Mouse (Mus musculus) CH12.LX (cell line): ENCODE data around the gene Tbc1d10a. TPM values are rescaled to one million over a fixed set of nuclear protein-coding genes. Genes with fewer than 3 reads are reported as not detected.

Source experiments
- DNase-seq: peaks from one replicate; pipeline ENCODE4 v3.0.0-alpha.2; 2013; ENCODE audit errors: extremely low read depth
- H3K27ac ChIP-seq: 2 replicates; pipeline ENCODE4 v1.5.1; 2012; ENCODE audit warnings: low read depth, mild to moderate bottlenecking, control low read depth, moderate library complexity; ENCODE audit not compliant: insufficient read depth
- H3K27me3 ChIP-seq: replicated peaks from 2 replicates; pipeline ENCODE3; 2012; ENCODE audit warnings: inconsistent platforms
- H3K36me3 ChIP-seq, 2 experiments: replicated peaks in 1 of 2; 2 replicates each; pipeline versions ENCODE3 to v1.6.1; 2012; ENCODE audit warnings: inconsistent platforms in 1 of 2, low read length in 1 of 2, mild to moderate bottlenecking in 1 of 2, mixed read lengths in 1 of 2, moderate library complexity in 1 of 2; ENCODE audit not compliant: control insufficient read depth in 1 of 2, insufficient read depth in 1 of 2
- H3K4me1 ChIP-seq, 2 experiments: 2 replicates each; pipeline ENCODE4 v1.6.1; 2012; ENCODE audit warnings: inconsistent platforms in 1 of 2, moderate library complexity in 1 of 2; ENCODE audit not compliant: insufficient read depth in 2 of 2, control insufficient read depth in 1 of 2
- H3K4me2 ChIP-seq: 2 replicates; pipeline ENCODE4 v1.6.1; 2012; ENCODE audit warnings: low read depth, mild to moderate bottlenecking, control low read depth; ENCODE audit not compliant: poor library complexity, insufficient read depth, severe bottlenecking
- H3K4me3 ChIP-seq, 3 experiments: fragments of 150-350 bp in 1 of 3; sonication (generic) in 1 of 3; replicated peaks in 1 of 3; 2 replicates each; pipeline versions ENCODE3 to v1.5.1; 2011 to 2012; ENCODE audit warnings: low read depth in 2 of 3, low read length in 2 of 3, mild to moderate bottlenecking in 2 of 3, moderate library complexity in 2 of 3, control low read depth in 1 of 3, improper control_type of control experiment in 1 of 3, inconsistent platforms in 1 of 3, mixed read lengths in 1 of 3; ENCODE audit not compliant: poor library complexity in 1 of 3
- H3K79me2 ChIP-seq: replicated peaks from 2 replicates; pipeline ENCODE4 v1.6.1; 2012; ENCODE audit warnings: mild to moderate bottlenecking, moderate library complexity; ENCODE audit not compliant: control insufficient read depth, poor library complexity, insufficient read depth, severe bottlenecking; ENCODE audit errors: extremely low read depth
- H3K9ac ChIP-seq: 2 replicates; pipeline ENCODE4 v1.6.1; 2012; ENCODE audit warnings: low read depth, mild to moderate bottlenecking, control low read depth, moderate library complexity; ENCODE audit not compliant: insufficient read depth
- H3K9me3 ChIP-seq: replicated peaks from 2 replicates; pipeline ENCODE3; 2012; ENCODE audit warnings: low read length, inconsistent platforms, mixed read lengths
- BHLHE40 ChIP-seq: IDR thresholded peaks from 2 replicates; pipeline ENCODE4 v1.6.1; 2011; ENCODE audit warnings: mild to moderate bottlenecking, low read depth, low read length, improper control_type of control experiment
- CHD1 ChIP-seq: IDR thresholded peaks from 2 replicates; pipeline ENCODE4 v1.6.1; 2012; ENCODE audit warnings: low read depth, low read length, improper control_type of control experiment, inconsistent platforms
- CHD2 ChIP-seq: IDR thresholded peaks from 2 replicates; pipeline ENCODE4 v1.6.1; 2011; ENCODE audit warnings: low read length, improper control_type of control experiment
- CTCF ChIP-seq, 2 experiments: IDR thresholded peaks in 1 of 2; conservative IDR thresholded peaks in 1 of 2; 2 replicates each; pipeline ENCODE4 v1.5.1; 2011 to 2012; ENCODE audit warnings: low read depth in 2 of 2, low read length in 2 of 2, improper control_type of control experiment in 1 of 2, inconsistent platforms in 1 of 2, mild to moderate bottlenecking in 1 of 2, moderate library complexity in 1 of 2
- E2F4 ChIP-seq: IDR thresholded peaks from 2 replicates; pipeline ENCODE4 v1.6.1; 2011; ENCODE audit warnings: low read depth, low read length, improper control_type of control experiment; ENCODE audit not compliant: insufficient replicate concordance
- ELF1 ChIP-seq: IDR thresholded peaks from 2 replicates; pipeline ENCODE4 v1.6.1; 2014; ENCODE audit warnings: low read depth, mild to moderate bottlenecking, inconsistent platforms, low read length, improper control_type of control experiment
- EP300 ChIP-seq: IDR thresholded peaks from 2 replicates; pipeline ENCODE4 v1.6.1; 2011; ENCODE audit warnings: low read length, improper control_type of control experiment
- ETS1 ChIP-seq: conservative IDR thresholded peaks from 2 replicates; pipeline ENCODE4 v1.6.1; 2012; ENCODE audit warnings: low read depth, mild to moderate bottlenecking, inconsistent platforms, low read length, improper control_type of control experiment, moderate library complexity
- GABPA ChIP-seq: IDR thresholded peaks from 2 replicates; pipeline ENCODE4 v1.6.1; 2012; ENCODE audit warnings: low read depth, low read length, improper control_type of control experiment, inconsistent platforms; ENCODE audit not compliant: insufficient replicate concordance
- HCFC1 ChIP-seq: IDR thresholded peaks from 2 replicates; pipeline ENCODE4 v1.6.1; 2012; ENCODE audit warnings: low read depth, mild to moderate bottlenecking, inconsistent platforms, low read length, improper control_type of control experiment
- JUN ChIP-seq: IDR thresholded peaks from 2 replicates; pipeline ENCODE4 v1.6.1; 2011; ENCODE audit warnings: low read depth, mild to moderate bottlenecking, low read length, improper control_type of control experiment, moderate library complexity; ENCODE audit not compliant: insufficient read depth
- JUND ChIP-seq: conservative IDR thresholded peaks from 2 replicates; pipeline ENCODE4 v1.6.1; 2011; ENCODE audit warnings: low read depth, low read length, improper control_type of control experiment
- KAT2A ChIP-seq: IDR thresholded peaks from 2 replicates; pipeline ENCODE4 v1.6.1; 2012; ENCODE audit warnings: low read length, improper control_type of control experiment, inconsistent platforms; ENCODE audit not compliant: insufficient replicate concordance
- MAFK ChIP-seq: IDR thresholded peaks from 2 replicates; pipeline ENCODE4 v1.6.1; 2011; ENCODE audit warnings: low read length, improper control_type of control experiment; ENCODE audit not compliant: insufficient replicate concordance
- MAX ChIP-seq: IDR thresholded peaks from 2 replicates; pipeline ENCODE4 v1.6.1; 2011; ENCODE audit warnings: low read length, improper control_type of control experiment
- MAZ ChIP-seq: IDR thresholded peaks from 2 replicates; pipeline ENCODE4 v1.6.1; 2012; ENCODE audit warnings: low read depth, mild to moderate bottlenecking, inconsistent platforms, low read length, improper control_type of control experiment, moderate library complexity
- MEF2A ChIP-seq: IDR thresholded peaks from 2 replicates; pipeline ENCODE4 v1.6.1; 2014; ENCODE audit warnings: low read depth, mild to moderate bottlenecking, inconsistent platforms, low read length, improper control_type of control experiment, borderline replicate concordance
- MXI1 ChIP-seq: IDR thresholded peaks from 2 replicates; pipeline ENCODE4 v1.6.1; 2011; ENCODE audit warnings: mild to moderate bottlenecking, low read depth, low read length, improper control_type of control experiment
- MYC ChIP-seq: IDR thresholded peaks from 2 replicates; pipeline ENCODE4 v1.6.1; 2011; ENCODE audit warnings: low read depth, mild to moderate bottlenecking, improper control_type of control experiment, low read length
- NELFE ChIP-seq: IDR thresholded peaks from 2 replicates; pipeline ENCODE4 v1.6.1; 2011; ENCODE audit warnings: low read depth, low read length, improper control_type of control experiment
- PAX5 ChIP-seq: IDR thresholded peaks from 2 replicates; pipeline ENCODE4 v1.6.1; 2012; ENCODE audit warnings: low read length, inconsistent platforms, mixed read lengths
- POLR2A ChIP-seq: IDR thresholded peaks from 2 replicates; pipeline ENCODE4 v1.6.1; 2011; ENCODE audit warnings: low read depth, mild to moderate bottlenecking, improper control_type of control experiment, low read length
- POLR2AphosphoS2 ChIP-seq: IDR thresholded peaks from 2 replicates; pipeline ENCODE4 v1.6.1; 2011; ENCODE audit warnings: low read depth, low read length, improper control_type of control experiment
- RAD21 ChIP-seq: IDR thresholded peaks from 2 replicates; pipeline ENCODE4 v1.6.1; 2011; ENCODE audit warnings: low read depth, mild to moderate bottlenecking, low read length, improper control_type of control experiment, moderate library complexity
- RCOR1 ChIP-seq: conservative IDR thresholded peaks from 2 replicates; pipeline ENCODE4 v1.6.1; 2012; ENCODE audit warnings: low read depth, mild to moderate bottlenecking, inconsistent platforms, low read length, improper control_type of control experiment
- SIN3A ChIP-seq: IDR thresholded peaks from 2 replicates; pipeline ENCODE4 v1.6.1; 2012; ENCODE audit warnings: low read length, improper control_type of control experiment, inconsistent platforms
- SMC3 ChIP-seq: IDR thresholded peaks from 2 replicates; pipeline ENCODE4 v1.6.1; 2011; ENCODE audit warnings: low read depth, low read length, improper control_type of control experiment
- TBP ChIP-seq: conservative IDR thresholded peaks from 2 replicates; pipeline ENCODE4 v1.6.1; 2011; ENCODE audit warnings: low read depth, low read length, improper control_type of control experiment
- TCF12 ChIP-seq: IDR thresholded peaks from 2 replicates; pipeline ENCODE4 v1.6.1; 2014; ENCODE audit warnings: low read depth, mild to moderate bottlenecking, inconsistent platforms, low read length, improper control_type of control experiment
- UBTF ChIP-seq: IDR thresholded peaks from 2 replicates; pipeline ENCODE4 v1.6.1; 2012; ENCODE audit warnings: low read depth, mild to moderate bottlenecking, inconsistent platforms, low read length, improper control_type of control experiment, moderate library complexity
- USF1 ChIP-seq: IDR thresholded peaks from 2 replicates; pipeline ENCODE4 v1.6.1; 2014; ENCODE audit warnings: low read depth, mild to moderate bottlenecking, inconsistent platforms, low read length, improper control_type of control experiment
- USF2 ChIP-seq: conservative IDR thresholded peaks from 2 replicates; pipeline ENCODE4 v1.6.1; 2011; ENCODE audit warnings: low read depth, low read length, improper control_type of control experiment
- ZC3H11A ChIP-seq: IDR thresholded peaks from 2 replicates; pipeline ENCODE4 v1.6.1; 2012; ENCODE audit warnings: low read depth, mild to moderate bottlenecking, inconsistent platforms, low read length, improper control_type of control experiment
- ZKSCAN1 ChIP-seq: IDR thresholded peaks from 2 replicates; pipeline ENCODE4 v1.6.1; 2012; ENCODE audit warnings: low read depth, inconsistent platforms, low read length, improper control_type of control experiment, borderline replicate concordance
- ZMIZ1 ChIP-seq: IDR thresholded peaks from 2 replicates; pipeline ENCODE4 v1.6.1; 2012; ENCODE audit warnings: low read depth, mild to moderate bottlenecking, inconsistent platforms, low read length, improper control_type of control experiment
- ZNF384 ChIP-seq: IDR thresholded peaks from 2 replicates; pipeline ENCODE4 v1.6.1; 2012; ENCODE audit warnings: low read depth, low read length, improper control_type of control experiment, inconsistent platforms
- dilution Hi-C: fragments of 300-500 bp; cut with MboI; formaldehyde crosslinking; loops from 2 replicates; pipeline ENCODE4 v1.14.3; 2020; ENCODE audit warnings: low sequenced_read_pairs; ENCODE audit not compliant: extremely low pct_unique_long_range_greater_than_20kb, extremely low pct_ligation_motif_present
- in situ Hi-C: fragments of 300-500 bp; cut with MboI; formaldehyde crosslinking; loops from 3 replicates; pipeline ENCODE4 v1.14.3; 2019; ENCODE audit warnings: low sequenced_read_pairs, low pct_ligation_motif_present, low pct_unique_long_range_greater_than_20kb, mixed read lengths
- polyA plus RNA-seq: library from polyadenylated mRNA; unstranded; fragments of >175 nt; gene quantifications from 2 replicates; pipeline ENCODE4 v1.2.1, GENCODE M21; 2012; ENCODE audit warnings: low read depth; ENCODE audit not compliant: insufficient read length
- total RNA-seq, 2 experiments: library from RNA; depleted of rRNA; stranded (reverse); fragments of 300-350 nt in 1 of 2; fragments of >200 nt in 1 of 2; gene quantifications; 2 replicates each; pipeline ENCODE4 v1.2.3; 2012 to 2014

The Tbc1d10a gene
- total and polyA plus RNA-seq, 3 experiments, result 30.3 to 33.9 (median 33.5) TPM

DNA sequence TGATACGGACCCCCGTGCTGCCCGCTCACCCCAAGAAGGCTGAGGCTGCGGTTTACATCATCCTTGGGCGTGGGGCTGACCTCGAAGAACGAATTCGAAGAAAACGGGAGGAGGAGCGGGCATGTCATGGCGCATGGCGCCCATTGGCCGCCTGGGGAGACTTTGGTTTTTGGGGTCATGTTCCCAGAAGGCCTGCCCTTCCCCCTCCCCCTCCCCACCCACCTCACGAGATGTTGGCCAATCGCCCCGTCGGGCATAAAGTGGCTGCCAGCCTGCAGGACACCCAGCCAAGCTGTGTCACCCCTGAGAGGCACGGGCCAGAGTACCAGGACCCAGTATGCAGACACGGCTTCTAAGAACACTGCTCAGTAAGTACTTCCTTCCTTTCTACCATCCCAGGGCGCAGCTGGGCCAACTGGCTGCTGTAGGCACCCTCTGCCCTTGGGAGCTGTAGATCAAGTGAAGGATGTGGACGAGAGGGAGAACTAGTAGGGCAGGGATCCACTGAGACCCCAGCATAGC is 50.0 kb downstream of the Tbc1d10a start (continued):
- TF ChIP-seq CHD2 (peak; percentile 40; the same call in 1 of the 2 replicates), ELF1 (no peak), ZMIZ1 (peak; percentile 10; the same call in 1 of the 2 replicates)

DNA sequence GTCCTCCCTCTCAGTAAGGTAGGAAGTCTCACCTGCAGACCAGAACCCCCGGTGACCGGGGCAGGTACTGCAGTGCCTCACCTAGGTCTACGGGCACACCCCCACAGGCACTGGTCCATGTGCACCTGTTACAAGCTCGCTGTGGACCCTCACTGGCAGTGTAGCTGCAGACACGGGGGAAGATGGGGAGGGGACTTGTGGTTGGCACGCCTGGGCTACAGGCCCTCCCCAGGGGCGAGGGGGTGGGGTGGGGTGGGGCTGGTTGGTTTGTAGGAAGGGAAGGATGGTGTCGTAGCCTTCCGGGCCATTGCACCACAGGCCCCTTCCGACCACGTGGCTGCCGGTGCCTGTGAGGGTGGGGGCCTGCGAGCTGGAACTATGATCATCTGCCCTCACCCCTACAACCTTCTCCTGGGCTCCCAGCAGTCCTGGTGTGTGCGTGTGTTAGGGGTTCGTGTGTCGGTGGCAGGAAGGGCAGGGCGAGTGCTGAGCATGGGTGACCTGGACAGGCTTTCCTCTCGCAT is 50.9 kb downstream of the Tbc1d10a start:
- H3K4me1 ChIP-seq, result peaks cover 14 to 58% of the 10 kb centered on the region in 2 experiments
- dilution Hi-C loops, result no loop called here
- in situ Hi-C loops, result no loop called here
- DNase-seq, result peak; percentile 95
- H3K9ac ChIP-seq, result peak overlapping the region; percentile 87
- peak overlapping the region; percentile 84 for H3K27ac ChIP-seq
- H3K4me3 ChIP-seq, result peak overlapping the region; percentile 76 to 86 (median 84)
- peaks cover 22 to 55% of the 10 kb centered on the region in 2 experiments for H3K36me3 ChIP-seq
- H3K9me3 ChIP-seq, result no peaks in the 10 kb centered on the region
- peaks cover 26% of the 10 kb centered on the region for H3K79me2 ChIP-seq
- no peaks in the 10 kb centered on the region for H3K27me3 ChIP-seq
- H3K4me2 ChIP-seq, result peak overlapping the region; percentile 30
- TF ChIP-seq ZC3H11A (no peak), E2F4 (no peak), SIN3A (peak; percentile 75), ZMIZ1 (peak; percentile 81), JUND (no peak), ZNF384 (no peak), RCOR1 (no peak), HCFC1 (peak; percentile 74), MAX (peak; percentile 99), CHD2 (0 out of 2 replicates have a peak, but pooled peaks have one; percentile 55), UBTF (no peak), NELFE (peak; percentile 77), MAFK (no peak), MXI1 (peak; percentile 99), GABPA (no peak), CHD1 (no peak), MEF2A (peak; percentile 57; the same call in 1 of the 2 replicates), EP300 (no peak), SMC3 (no peak), CTCF (conservative IDR thresholded peaks at IDR 0.05 in 1 of 2, IDR thresholded peaks at IDR 0.05 in 1 of 2; ENCODE audit: low read depth in 2 of 2, low read length in 2 of 2) (0 out of 4 replicates have a peak, but pooled peaks of 1 of the 2 experiments have one; percentile 16), RAD21 (no peak), USF2 (peak; percentile 75), TBP (peak; percentile 64; the same call in 1 of the 2 replicates), BHLHE40 (peak; percentile 75), ELF1 (peak; percentile 87), POLR2AphosphoS2 (no peak), USF1 (peak; percentile 89), KAT2A (0 out of 2 replicates have a peak, but pooled peaks have one; percentile 57), TCF12 (peak; percentile 63), MAZ (peak; percentile 97), ETS1 (peak; percentile 40), POLR2A (peak; percentile 76), JUN (no peak), PAX5 (no peak), ZKSCAN1 (no peak), MYC (peak; percentile 98)
